Mouse (Mus musculus) layer of hippocampus, adult 18-20 months (tissue): ENCODE measurements around the gene Akr1a1. TPM values are rescaled to one million over a fixed set of nuclear protein-coding genes. Genes with fewer than 3 reads are reported as not detected.

Experiments
- DNase-seq, 2 experiments: peaks; one replicate each; pipeline ENCODE4 v3.0.0; 2022; ENCODE audit warnings: low spot score in 2 of 2
- total RNA-seq, 2 experiments: library from RNA; stranded (reverse); gene quantifications; 2 replicates each; pipeline ENCODE4 v1.2.3; 2021

Akr1a1 gene
- total RNA-seq, 2 experiments from 2014 or later, result 395 to 397 TPM

DNA sequence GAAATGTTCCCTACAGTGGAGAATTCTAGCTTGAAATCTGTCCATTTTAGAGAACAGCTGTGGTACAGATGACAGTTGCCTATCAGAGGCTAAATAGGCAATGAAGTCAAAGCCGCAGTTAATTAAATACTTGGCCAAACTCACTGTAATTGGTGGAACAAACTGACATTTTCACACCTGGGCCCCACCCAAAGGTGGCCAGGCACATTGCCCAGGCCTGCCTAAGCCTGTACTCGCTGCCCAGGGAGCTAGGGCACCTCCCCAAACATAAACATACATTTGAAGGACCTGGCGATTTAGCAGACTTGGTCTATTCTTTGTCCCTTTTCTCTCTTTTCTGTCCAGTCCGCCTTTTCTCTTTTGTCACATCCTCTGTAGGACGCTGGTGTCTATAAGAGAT is 55.1 kb downstream of the Akr1a1 start, which contains the start of gene Ccdc17:
Gene Ccdc17 (plus strand): TSS at position 276 of the 400 bp plus-strand sequence.
- no peak for DNase-seq

DNA sequence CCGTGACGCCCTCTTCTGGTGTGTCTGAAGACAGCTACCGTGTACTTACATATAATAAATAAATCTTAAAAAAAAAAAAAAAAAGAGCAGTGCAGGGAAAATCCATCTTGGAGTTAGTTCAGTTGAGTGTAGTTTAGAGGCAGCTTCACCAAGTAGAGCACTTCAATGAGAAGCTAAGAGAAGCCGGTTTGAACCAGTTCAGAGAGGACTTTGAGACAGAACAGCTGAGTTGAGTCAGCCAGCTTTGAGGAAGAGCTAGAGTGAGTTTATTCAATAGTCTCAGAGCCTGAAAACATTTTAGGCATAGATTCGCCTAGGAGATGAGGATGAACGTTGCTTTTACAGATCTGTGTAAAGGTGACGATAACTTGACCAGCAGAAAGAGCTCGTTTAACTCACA is 55.7 kb downstream of the Akr1a1 start:
- DNase-seq, result no peak

Other genes with a start within 250 kb of the Akr1a1 start
- 10 to 100 TPM; 94.1 to 97.6 TPM for gene Mast2, start 187.5 kb downstream of the Akr1a1 start, total RNA-seq
- gene Ipp, start 144.1 kb downstream of the Akr1a1 start, total RNA-seq, result 10 to 100 TPM; 17.1 to 19.4 TPM
- gene Tmem69, start 95.7 kb downstream of the Akr1a1 start, total RNA-seq, result 10 to 100 TPM; 12.3 to 13.0 TPM
- gene Gpbp1l1, start 94.0 kb downstream of the Akr1a1 start, total RNA-seq, result 10 to 100 TPM; 45.2 to 49.3 TPM
- gene Ccdc17, start 55.0 kb downstream of the Akr1a1 start, total RNA-seq, result 1 to 10 TPM; 4.6 to 4.8 TPM
- 10 to 100 TPM; 24.5 to 25.4 TPM for gene Nasp, start 23.7 kb downstream of the Akr1a1 start, total RNA-seq
- 100 to 1,000 TPM; 153 to 155 TPM for gene Prdx1, start 33.9 kb upstream of the Akr1a1 start, total RNA-seq
- 10 to 100 TPM; 17.0 TPM for gene Mmachc, start 56.7 kb upstream of the Akr1a1 start, total RNA-seq
- gene Ccdc163, start 56.8 kb upstream of the Akr1a1 start, total RNA-seq, result 1 to 10 TPM; 4.6 to 7.8 TPM
- 1 to 10 TPM; 3.7 TPM for gene Tesk2, start 69.3 kb upstream of the Akr1a1 start, total RNA-seq
- gene Toe1, start 156.0 kb upstream of the Akr1a1 start, total RNA-seq, result 10 to 100 TPM; 12.9 TPM
- 1 to 10 TPM; 3.5 to 3.8 TPM for gene Mutyh, start 156.0 kb upstream of the Akr1a1 start, total RNA-seq
- gene Hpdl, start 170.0 kb upstream of the Akr1a1 start, total RNA-seq, result 1 to 10 TPM; 4.3 to 5.5 TPM
- gene Zswim5, start 225.7 kb upstream of the Akr1a1 start, total RNA-seq, result 10 to 100 TPM; 16.8 to 19.2 TPM